Mouse (Mus musculus): ENCODE measurements around the gene Slc17a2.
"Not testable (repeated sequence)": the region's sequence is repeated elsewhere in the genome, so short reads cannot be mapped to it uniquely, and the experiment has no call there.

The Slc17a2 gene

DNA sequence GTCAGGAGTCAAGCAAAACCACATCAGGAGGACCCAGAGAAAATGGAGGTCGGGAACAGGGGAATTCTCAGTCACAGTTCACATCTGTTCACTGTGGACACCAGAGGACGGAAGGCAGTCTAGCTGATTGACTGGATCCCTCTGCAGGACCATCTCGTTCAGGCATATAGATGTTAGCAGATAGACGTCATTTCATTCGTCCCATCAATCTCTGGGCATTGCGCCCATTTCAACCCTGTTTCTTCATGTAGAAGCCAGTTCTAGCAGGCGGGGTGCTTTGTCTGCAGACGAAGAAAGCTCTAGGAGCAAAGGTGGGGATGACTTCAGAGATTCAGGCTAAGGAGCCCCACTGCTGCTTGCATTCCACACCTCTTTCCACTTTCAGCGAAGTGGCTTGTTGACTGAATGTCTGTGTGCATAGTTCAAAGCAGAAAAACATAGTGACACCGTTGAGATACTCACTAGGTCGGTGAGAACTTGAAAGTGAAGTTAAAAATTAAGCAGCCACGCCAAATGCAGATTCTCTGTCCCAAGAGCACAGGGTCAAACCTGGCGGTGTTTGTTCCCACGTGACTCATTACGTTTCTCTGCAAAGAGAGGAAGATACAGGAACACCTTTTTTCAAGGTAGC, at the start of gene Slc17a2:
Slc17a2 (plus strand) TSS at position 572 of the 631 bp plus-strand sequence.
- DNase-seq, result no peak

- no peak for DNase-seq
Measured at GRCm38 (mm10) chr13:23757211-23757773, 49.5 kb upstream of the Slc17a2 start.

GRCm38 (mm10) chr13:23757921-23758320, 48.9 kb upstream of the Slc17a2 start:
- no peak for DNase-seq

GRCm38 (mm10) chr13:23759251-23759771, 47.5 kb upstream of the Slc17a2 start:
- no peak for DNase-seq

- DNase-seq, result no peak
Measured at GRCm38 (mm10) chr13:23759916-23760239, 46.9 kb upstream of the Slc17a2 start.

DNA sequence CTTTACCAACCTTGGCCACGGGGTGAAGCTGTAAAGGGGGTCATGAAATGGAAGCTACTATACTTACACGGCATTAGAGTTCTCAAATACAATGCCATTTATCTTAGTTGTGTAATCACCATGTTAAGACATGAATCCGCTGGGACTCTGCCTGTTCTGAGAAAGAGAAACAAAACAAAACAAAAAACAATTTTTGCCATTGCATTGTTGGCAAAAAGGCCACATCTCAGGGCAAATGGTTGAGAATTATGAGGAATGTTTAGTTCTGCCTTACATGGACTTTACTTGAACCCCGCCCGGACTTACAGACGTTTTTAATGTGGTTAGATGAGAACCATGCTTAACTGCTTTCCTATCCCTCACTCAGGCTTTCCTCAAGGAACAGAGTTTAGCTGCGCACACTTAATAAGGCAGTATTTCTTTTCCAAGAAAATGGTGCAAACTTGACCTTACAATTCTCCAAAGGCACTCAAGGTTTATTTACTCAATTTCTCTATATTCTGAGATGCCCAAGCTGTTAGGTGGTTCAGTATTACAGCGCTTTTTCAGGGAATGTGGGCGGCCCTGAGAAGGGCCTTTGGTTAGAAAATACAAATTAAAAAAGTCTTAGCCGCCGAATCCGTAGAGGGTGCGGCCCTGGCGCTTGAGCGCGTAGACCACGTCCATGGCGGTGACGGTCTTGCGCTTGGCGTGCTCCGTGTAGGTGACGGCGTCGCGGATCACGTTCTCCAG, 46.4 kb upstream of the Slc17a2 start:
- DNase-seq, result no peak

DNA sequence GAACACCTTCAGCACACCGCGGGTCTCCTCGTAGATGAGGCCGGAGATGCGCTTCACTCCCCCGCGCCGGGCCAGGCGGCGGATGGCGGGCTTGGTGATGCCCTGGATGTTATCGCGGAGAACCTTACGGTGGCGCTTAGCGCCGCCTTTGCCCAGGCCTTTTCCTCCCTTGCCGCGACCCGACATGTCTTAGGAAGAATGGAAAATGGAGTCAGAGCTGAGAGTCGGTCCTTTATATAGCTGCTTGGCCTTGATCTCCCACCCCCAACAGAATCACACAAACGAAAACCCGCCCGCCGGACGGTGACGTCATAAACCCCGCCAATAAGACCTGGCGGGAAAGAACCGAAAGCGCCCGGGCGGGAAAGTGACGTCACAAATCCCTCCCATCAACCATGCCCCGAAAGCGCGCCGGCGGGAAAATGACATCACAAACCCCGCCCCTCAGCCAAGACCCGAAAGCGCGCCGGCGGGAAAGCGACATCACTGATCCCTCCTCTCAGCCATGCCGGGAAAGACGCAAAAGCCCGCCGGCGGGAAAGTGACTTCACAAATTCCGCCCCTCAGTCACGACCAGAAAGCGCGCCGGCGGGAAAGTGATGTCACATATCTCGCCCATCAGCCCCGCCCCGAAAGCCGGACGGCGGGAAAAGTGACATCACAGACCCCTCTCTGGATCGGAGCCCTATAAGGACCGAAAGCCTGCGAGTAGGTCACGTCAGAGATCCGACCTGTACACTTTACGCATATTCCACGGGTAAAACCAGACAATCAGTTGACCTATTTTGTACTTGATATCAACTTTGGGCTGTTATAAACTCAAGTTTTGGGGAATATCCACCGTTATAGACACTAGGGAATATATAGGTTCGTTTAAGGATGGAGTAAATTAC, 45.6 kb upstream of the Slc17a2 start, which contains the start of gene Hist1h4a:
Hist1h4a (minus strand) TSS at position 259 of the 893 bp plus-strand sequence.
- peak; percentile 95 to 96 for DNase-seq

- peak; percentile 43 to 58 for DNase-seq
Measured at GRCm38 (mm10) chr13:23761871-23762821, 44.6 kb upstream of the Slc17a2 start, which contains the start of gene Hist1h3a. Gene Hist1h3a (minus strand): TSS chr13:23762386.

- no peak for DNase-seq
Measured at GRCm38 (mm10) chr13:23763242-23763585, 43.6 kb upstream of the Slc17a2 start.

GRCm38 (mm10) chr13:23763586-23764323, 43.0 kb upstream of the Slc17a2 start, which contains the start of gene Hist1h1a:
Gene Hist1h1a (plus strand): TSS chr13:23763666.
- peak; percentile 77 to 81 for DNase-seq

- DNase-seq, result no peak
Measured at GRCm38 (mm10) chr13:23764324-23765171, 42.2 kb upstream of the Slc17a2 start.

- DNase-seq, result no peak
Measured at GRCm38 (mm10) chr13:23765172-23765513, 41.6 kb upstream of the Slc17a2 start.

DNA sequence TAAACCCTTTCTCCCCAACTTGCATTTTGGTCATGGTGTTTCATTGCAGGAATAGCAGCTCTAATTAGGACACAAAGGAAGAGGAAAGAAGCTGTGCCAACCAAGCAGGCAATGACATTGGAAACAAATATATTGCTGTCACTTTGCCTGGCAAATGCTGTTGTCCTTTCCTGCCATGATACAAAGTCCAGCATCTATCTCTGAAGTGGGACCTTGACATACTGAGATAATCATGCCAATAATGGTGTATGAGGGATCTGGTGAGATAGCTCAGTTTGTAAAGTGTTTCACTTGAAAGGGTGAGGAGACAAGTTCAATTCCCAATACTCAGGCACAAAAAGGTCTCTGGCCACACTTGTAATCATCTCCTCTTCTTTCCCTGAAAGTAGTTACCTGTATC, 40.0 kb upstream of the Slc17a2 start:
- DNase-seq, result no peak

DNA sequence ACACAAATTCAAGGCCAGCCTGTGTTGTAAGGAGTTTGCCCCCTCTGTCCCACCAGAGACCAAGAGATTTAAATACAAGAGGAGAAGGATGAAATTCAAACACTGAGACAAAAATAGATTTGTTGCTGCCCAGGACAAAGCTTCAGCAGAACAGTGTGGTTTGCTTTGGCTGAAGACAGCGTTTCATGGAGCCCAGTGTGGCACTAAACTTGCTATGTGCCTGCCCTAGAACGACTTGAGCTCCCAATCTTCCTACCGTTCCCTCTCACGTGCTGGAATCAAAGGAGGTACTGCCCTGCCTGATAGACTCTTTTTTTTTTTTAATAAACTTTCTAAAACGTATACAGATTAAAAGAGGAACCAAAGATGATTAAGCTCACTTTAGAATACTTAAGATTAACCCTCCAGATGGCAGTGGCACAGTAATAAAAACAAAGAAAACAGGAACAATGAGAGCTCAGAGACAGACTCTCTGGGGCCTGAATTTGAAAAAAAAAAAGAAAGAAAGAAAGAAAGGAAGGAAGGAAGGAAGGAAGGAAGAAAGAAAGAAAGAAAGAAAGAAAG, 37.9 kb upstream of the Slc17a2 start:
- DNase-seq, result no peak

GRCm38 (mm10) chr13:23769613-23770012, 37.2 kb upstream of the Slc17a2 start, which contains the start of gene Trim38:
Gene Trim38 (plus strand): TSS chr13:23769913.
- DNase-seq, result not testable (repeated sequence)

DNA sequence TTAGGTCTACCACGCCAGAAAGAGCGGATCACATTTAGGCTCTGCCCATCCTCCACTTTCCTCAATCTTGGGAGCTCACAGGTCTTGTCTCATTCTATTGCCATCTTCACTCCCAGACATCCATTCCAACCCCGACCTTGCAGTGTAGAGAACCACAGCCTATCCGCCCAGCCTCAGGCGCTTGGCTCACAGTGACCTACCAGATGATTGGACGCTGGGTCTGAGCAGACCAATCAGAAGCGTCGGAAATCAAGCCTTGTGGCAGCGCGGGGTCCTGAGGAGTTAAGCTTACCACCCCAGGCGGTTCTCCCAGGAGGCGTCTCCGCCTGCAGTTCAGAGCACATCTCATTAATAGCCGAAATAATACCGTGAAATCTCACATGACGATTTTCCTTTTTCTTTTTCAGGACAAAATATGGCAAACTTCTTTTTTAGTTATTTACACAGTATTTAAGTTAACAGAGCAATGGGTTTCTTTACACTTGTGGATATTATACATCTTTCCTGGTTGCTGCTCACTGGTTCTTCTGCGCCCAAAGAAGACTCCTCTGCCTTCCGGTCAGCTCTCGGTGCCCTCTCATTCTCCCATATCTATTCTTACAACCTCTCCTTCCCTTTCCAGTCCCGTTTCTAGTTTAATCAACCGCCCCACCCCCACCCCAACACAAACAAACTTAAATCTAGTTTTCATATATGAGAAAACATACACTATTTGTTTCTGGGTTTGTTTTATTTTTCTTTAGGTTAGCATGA, 34.1 kb upstream of the Slc17a2 start:
- DNase-seq, result no peak

DNA sequence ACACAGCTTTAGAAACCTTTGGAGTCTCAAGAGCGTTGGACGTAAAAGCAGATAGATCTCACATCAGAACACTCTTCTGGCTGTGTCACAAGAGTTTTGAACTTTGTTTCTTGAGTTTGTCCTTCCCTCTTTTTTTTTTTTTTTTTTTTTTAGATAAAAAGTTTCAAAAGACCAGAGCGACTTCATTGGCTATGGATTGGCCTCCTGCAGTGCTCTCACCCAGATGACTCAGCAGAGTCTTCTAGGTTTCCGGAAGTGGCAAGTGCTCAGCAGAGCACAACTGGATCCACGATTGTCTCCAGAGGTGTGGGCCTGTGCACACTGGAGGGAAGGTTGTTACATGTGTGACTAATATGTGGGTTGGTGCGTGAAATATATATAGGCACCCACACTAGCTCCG, 28.5 kb upstream of the Slc17a2 start:
- DNase-seq, result no peak

GRCm38 (mm10) chr13:23779025-23779424, 27.8 kb upstream of the Slc17a2 start:
- no peak for DNase-seq

GRCm38 (mm10) chr13:23792520-23792919, 14.3 kb upstream of the Slc17a2 start:
- peak in 1 of 2 experiments; percentile 19 for DNase-seq
